Mouse (Mus musculus) macrophage (primary cell): ENCODE results near the gene Lgals12. TPM values are rescaled to one million over a fixed set of nuclear protein-coding genes. Genes with fewer than 3 reads are reported as not detected.

Source experiments
- H3K27ac ChIP-seq: fragments of 350-480 bp; formaldehyde crosslinking; 2 replicates; pipeline ENCODE4 v1.9.0; 2021
- H3K36me3 ChIP-seq: fragments of 350-480 bp; formaldehyde crosslinking; 2 replicates; pipeline ENCODE4 v1.9.0; 2021; ENCODE audit errors: inconsistent target
- H3K4me3 ChIP-seq: fragments of 350-480 bp; formaldehyde crosslinking; 2 replicates; pipeline ENCODE4 v1.9.0; 2021; ENCODE audit errors: inconsistent target
- H3K79me2 ChIP-seq: fragments of 350-480 bp; formaldehyde crosslinking; 2 replicates; pipeline ENCODE4 v1.9.0; 2021; ENCODE audit errors: inconsistent target
- WGBS: methylation state at CpG from one replicate; pipeline ENCODE4 v1.1.7; 2026; ENCODE audit warnings: inconsistent platforms; ENCODE audit not compliant: missing documents; 5-methylcytosine and 5-hydroxymethylcytosine counted together
- polyA plus RNA-seq: library from polyadenylated mRNA; stranded (reverse); fragments of 250-400 nt; gene quantifications from 3 replicates; pipeline ENCODE4 v1.2.4, GENCODE M21; 2018; ENCODE audit warnings: inconsistent platforms

Lgals12 gene
- polyA plus RNA-seq, 1 experiment from 2014 or later: not detected

DNA sequence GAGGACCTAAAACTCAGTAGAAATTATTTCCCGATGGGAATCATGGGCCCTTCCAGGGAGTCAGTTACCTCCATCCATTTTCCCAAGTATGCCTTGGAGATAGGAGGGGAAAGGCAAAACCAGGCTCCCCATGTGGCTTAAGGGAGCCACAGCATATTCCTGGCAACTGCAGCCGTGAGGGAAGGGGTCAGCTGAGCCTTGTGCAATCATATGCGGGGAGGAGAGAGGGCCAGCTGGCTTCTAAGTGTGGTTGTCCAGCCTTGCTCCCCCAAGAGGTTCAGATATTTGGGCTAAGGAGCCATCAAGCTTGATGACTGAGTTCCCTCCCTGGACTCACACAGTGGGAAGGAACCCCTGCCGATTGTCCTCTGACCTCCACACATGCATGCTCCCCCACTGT, 5.4 kb downstream of the Lgals12 start:
- 83% methylated on average over 3 of the region's 4 CpGs for WGBS
- no peak overlapping the region for H3K27ac ChIP-seq
- H3K4me3 ChIP-seq: no peak overlapping the region
- no peaks in the 10 kb centered on the region for H3K79me2 ChIP-seq
- H3K36me3 ChIP-seq: no peaks in the 10 kb centered on the region

DNA sequence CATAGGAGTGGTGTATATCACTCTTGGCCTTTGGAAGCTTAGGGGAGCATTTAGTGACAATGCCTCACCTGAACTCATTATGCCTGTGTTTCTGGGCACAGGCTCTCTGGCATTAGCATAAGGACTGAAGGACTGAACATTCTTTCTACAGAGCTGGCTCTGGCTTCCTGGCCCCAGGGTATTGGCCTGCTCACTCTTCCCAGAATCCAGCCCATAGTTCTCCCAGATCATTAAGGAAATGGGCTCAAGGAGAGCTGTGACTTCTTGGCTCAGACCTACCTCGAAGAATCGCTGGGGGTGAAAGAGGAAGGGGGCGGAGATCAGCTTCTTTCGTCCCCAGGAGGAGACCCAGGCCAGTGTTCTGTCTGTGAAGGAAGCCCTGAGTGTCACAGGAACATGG, 8.5 kb downstream of the Lgals12 start:
- H3K27ac ChIP-seq: no peak overlapping the region
- H3K79me2 ChIP-seq: no peaks in the 10 kb centered on the region
- H3K4me3 ChIP-seq: no peak overlapping the region
- WGBS: 27% methylated on average over 4 of the region's 4 CpGs
- H3K36me3 ChIP-seq: no peaks in the 10 kb centered on the region

DNA sequence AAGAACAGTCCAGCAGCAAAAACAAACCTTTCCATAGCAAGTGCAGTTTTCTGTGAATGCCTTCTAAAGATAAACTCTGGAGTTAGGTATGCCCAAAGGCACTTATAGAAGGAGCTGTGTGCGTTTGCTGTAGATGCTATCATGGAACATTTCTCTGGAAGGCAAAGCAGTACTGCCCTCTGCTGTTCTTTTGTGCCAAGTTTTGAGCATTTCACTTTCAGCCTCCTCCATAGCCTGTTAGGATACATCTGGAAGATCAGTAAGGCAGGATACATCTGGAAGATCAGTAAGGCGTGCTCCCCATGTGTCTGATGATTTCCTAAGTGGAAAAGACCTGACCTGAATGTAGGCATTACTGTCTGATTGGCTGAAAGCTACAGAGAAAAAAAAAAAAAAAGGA, 11.5 kb downstream of the Lgals12 start:
- Histone ChIP-seq H3K79me2 (no peaks in the 10 kb centered on the region), H3K27ac (no peak overlapping the region), H3K4me3 (no peak overlapping the region), H3K36me3 (no peaks in the 10 kb centered on the region)
- 13% methylated on average over 2 of the region's 2 CpGs for WGBS

DNA sequence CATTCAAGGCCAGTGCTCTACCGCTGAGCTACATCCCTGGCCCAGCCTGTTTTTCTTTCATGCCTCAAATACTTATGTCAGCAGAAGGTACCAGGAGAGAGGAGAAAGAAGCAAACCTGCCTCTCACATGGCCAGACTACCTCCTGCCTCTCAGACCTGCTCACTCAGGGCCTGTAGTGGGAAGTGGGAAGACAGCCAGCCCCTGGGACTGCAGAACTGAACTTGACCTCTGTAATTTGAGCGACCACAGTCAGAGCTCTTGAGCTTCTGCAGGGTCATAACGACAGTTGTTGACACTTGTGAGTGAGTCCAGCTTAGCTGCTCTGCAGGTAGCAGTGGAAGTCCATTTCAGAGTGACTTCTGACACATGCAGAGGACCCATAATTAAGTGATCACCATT, 15.0 kb downstream of the Lgals12 start:
- Histone ChIP-seq H3K79me2 (no peaks in the 10 kb centered on the region), H3K36me3 (no peaks in the 10 kb centered on the region), H3K4me3 (no peak overlapping the region), H3K27ac (no peak overlapping the region)
- 70% methylated on average over 3 of the region's 3 CpGs for WGBS

DNA sequence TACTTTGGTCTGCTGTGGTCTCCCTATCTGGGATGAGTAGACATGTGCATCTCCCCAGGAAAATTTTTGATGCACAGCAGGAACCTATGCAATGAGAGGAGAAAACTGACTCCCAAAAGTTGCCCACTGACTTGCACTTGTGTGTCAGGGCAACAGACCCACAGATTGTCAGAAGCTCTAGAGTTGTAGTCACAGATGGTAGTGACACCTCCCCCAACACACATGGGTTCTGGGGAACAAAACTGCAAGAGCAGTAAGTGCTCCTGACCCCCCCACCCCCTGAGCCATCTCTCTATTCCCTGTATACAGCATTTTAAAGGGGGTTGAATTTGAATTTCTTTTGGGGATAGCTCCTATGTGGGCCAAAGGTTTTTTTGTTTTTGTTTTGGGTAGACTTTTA, 16.2 kb downstream of the Lgals12 start:
- Histone ChIP-seq H3K27ac (no peak overlapping the region), H3K79me2 (no peaks in the 10 kb centered on the region), H3K4me3 (no peak overlapping the region), H3K36me3 (no peaks in the 10 kb centered on the region)

DNA sequence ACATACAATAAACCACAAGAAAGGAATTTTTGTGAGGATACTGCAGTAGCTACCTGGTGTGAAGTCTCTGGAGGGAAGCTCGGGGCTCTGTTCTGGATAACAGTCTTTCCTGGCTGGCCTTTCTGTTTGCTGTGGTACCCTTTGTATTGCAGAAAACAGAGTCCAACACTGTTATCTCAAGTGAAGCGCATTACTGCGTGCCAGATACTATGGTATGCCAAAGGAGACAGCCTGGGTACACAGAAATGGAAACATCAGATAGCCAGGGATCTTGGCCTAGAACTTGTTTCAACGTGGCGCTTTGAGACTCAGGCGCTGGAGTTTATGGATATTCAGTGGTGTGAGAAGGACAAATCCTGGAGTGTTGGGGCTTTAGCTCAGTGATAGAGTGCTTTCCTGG, 21.2 kb downstream of the Lgals12 start:
- WGBS: 94% methylated on average over 6 of the region's 6 CpGs
- Histone ChIP-seq H3K36me3 (no peaks in the 10 kb centered on the region), H3K4me3 (no peak overlapping the region), H3K79me2 (no peaks in the 10 kb centered on the region), H3K27ac (no peak overlapping the region)

DNA sequence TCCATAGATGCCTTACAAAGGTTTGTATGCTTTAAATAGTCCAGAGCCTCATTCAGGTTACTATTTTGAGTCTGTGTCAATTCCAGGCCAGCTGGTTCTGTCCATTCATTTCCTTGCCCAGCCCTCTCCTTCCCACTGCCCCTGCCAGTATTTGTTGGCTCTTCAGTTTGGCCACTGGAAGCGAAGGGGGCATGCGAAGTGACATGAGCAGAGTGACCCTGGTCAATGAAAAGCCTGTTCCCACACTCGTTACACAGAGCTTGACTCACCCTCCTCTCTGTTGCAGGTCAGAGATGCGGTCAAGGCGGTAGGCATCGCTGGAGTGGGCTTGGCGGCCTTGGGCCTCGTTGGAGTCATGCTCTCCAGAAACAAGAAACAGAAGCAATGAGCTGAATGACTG, 21.7 kb downstream of the Lgals12 start:
- no peaks in the 10 kb centered on the region for H3K79me2 ChIP-seq
- 95% methylated on average over 8 of the region's 8 CpGs for WGBS
- no peak overlapping the region for H3K27ac ChIP-seq
- no peaks in the 10 kb centered on the region for H3K36me3 ChIP-seq
- no peak overlapping the region for H3K4me3 ChIP-seq

DNA sequence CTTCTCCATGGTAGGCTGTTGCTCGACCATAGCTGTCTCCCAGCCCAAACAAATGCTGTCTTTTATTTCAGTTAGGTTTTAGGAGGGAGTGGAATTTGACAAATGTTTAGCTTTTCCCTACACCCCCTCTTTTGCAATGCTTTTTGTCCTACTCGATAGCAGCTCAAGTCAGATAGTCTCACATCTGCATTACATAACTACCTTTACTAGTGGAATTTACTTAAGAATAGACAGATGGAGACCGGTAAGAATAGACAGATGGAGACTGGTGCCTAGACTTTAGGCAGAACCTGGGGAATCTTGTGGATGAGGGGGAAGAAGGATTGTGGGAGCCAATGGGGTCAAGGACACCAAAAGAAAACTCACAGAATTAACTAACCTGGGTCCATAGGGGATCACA, 23.4 kb downstream of the Lgals12 start:
- H3K36me3 ChIP-seq: no peaks in the 10 kb centered on the region

DNA sequence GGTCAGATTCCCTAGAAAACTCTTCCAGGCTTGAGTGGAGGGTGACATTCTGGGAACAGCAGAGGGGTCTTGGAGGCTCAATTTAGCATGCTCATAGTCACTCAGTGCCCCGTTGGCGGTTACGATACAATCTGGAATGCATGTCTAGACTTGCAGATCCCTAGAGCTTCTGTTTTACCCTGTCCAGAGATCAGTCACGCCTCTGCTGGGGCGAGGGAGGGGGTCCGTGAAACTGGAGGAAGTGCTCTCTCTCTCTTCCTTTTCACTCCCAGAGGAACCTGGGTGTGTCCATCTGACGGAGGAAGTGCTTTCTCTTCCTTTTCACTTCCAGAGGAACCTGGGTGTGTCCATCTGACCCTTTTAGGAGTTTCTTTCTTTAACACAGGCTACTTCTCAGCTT, 23.9 kb downstream of the Lgals12 start:
- WGBS: 72% methylated on average over 7 of the region's 7 CpGs
- H3K4me3 ChIP-seq: no peak overlapping the region
- H3K79me2 ChIP-seq: no peaks in the 10 kb centered on the region
- no peak overlapping the region for H3K27ac ChIP-seq
- H3K36me3 ChIP-seq: no peaks in the 10 kb centered on the region

More for the DNA sequence above, 23.4 kb downstream of the Lgals12 start:
- H3K27ac ChIP-seq: no peak overlapping the region
- 93% methylated on average over 2 of the region's 3 CpGs for WGBS
- no peaks in the 10 kb centered on the region for H3K79me2 ChIP-seq
- H3K4me3 ChIP-seq: no peak overlapping the region

DNA sequence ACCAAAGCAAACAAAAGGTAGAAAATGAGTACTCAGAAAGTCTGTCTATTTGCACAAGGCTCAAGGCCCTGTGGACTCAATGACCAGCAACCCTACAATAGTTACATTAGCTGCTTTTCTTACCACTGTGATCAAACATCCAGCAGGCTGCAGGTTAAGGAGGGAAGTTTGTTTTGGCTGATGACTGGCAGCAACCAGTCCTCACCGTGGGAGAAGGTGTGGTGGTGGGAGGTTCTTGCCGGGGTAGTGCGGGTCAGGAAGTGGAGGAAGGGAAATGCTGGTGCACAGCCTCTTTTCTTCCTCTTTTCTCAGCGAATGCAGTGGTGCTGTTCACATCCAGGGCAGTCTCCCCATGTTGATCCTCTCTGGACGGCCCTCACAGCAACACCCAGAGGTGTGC, 26.0 kb downstream of the Lgals12 start:
- Histone ChIP-seq H3K27ac (no peak overlapping the region), H3K36me3 (no peaks in the 10 kb centered on the region), H3K4me3 (no peak overlapping the region), H3K79me2 (no peaks in the 10 kb centered on the region)
- 23% methylated on average over 5 of the region's 5 CpGs for WGBS

DNA sequence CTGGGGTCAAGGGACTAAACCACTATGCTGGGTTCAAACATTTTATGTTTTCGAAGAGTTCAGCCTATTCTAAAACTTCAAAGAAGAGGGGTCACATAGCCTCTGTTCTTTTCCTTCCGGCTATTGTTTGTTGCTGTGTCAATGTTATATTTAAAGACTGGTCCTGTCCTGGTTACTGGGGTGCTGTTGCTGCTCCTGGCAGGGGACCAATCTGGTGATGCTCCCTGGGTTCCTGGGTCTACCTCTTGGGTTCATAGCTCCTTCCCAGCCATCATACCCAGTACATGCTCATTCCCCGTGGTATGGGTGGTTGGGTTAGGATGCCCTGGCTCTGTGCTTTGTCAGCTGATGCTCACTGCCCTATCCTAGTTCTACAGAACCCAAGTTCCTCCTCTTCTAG, 29.3 kb downstream of the Lgals12 start:
- H3K27ac ChIP-seq: no peak overlapping the region
- 84% methylated on average over 3 of the region's 3 CpGs for WGBS
- no peaks in the 10 kb centered on the region for H3K36me3 ChIP-seq
- no peak overlapping the region for H3K4me3 ChIP-seq
- H3K79me2 ChIP-seq: no peaks in the 10 kb centered on the region

DNA sequence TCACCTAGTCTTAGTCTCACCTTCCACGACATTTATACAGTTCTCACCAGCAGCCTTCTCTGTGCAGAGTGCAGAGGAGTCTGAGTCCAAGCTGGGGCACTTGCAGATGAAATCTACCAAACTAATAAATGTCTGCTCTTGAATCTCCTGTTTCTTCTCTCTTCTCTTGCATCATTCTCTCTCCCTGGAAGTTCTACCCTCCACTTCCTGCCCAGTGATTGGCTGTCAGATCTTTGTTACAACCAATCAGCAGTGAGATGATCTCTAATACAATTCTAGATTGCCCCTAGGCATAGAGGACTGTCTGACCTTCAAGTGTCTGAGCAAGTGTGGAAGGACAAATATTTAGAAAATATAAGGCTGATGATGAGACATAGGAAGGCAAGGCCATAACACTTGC, 30.8 kb downstream of the Lgals12 start:
- no peaks in the 10 kb centered on the region for H3K36me3 ChIP-seq
- H3K27ac ChIP-seq: no peak overlapping the region
- H3K79me2 ChIP-seq: no peaks in the 10 kb centered on the region
- 92% methylated on average over 1 of the region's 1 CpGs for WGBS
- no peak overlapping the region for H3K4me3 ChIP-seq

DNA sequence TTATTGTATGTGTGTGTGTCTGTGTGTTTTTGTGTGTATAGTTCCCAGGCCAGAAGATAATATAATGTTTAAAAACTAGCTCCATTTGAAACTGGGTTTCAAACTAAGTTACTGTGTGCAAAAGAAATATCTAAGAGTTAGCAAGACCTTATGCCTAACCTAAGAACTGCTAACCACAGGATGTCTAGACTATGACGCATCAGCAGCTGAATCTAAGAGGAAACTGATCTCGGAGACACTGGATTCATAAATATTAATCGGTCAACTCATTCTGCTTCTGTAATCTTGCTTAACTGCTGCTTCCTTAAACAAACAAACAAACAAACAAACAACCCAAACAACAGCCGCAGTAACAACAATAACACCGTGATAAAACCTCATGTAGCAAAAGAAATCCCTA, 37.3 kb downstream of the Lgals12 start:
- Histone ChIP-seq H3K27ac (no peak overlapping the region), H3K79me2 (no peaks in the 10 kb centered on the region), H3K36me3 (no peaks in the 10 kb centered on the region), H3K4me3 (no peak overlapping the region)
- 64% methylated on average over 5 of the region's 5 CpGs for WGBS

DNA sequence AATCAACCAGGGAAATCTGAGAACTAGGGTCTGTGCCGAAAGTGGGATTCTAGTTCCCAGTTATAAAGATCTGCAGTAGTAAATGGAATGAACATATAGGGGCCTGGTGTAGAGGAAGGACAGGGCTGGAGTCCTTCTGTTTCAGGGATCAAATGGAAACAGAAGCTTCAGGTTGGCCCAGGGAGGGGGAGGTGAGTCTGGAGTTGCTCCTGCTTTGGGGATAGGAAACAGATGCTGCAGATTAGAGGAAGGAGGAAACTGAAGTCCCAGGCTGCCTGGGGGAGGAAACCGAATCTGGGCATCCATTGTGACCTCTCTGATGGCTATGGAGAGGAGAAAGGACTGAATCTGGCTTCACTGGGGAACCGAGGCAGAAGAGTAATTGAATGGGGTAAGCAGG, 38.6 kb downstream of the Lgals12 start:
- H3K79me2 ChIP-seq: no peaks in the 10 kb centered on the region
- H3K36me3 ChIP-seq: no peaks in the 10 kb centered on the region
- WGBS: 45% methylated on average over 3 of the region's 3 CpGs
- no peak overlapping the region for H3K4me3 ChIP-seq
- no peak overlapping the region for H3K27ac ChIP-seq

DNA sequence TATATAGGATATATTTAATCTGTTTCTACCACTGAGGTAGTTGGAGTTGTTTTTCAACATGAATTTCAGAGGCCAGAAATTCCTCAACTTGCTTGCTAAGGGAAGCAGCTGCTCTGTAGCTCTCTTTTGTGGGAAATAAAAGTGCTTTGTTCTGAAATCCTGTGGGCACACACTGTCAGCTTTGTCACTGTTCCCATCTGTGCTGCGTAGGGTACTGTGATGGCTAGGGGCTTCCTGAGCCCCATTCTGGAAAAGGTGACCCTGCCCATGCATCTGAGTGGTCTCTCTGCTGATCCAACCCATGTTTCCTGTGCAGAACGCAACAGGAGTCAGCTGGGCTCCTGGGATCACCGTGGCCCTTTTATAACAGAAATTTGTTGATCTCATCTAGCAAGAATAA, 40.2 kb downstream of the Lgals12 start:
- 90% methylated on average over 3 of the region's 3 CpGs for WGBS
- Histone ChIP-seq H3K27ac (no peak overlapping the region), H3K79me2 (no peaks in the 10 kb centered on the region), H3K36me3 (no peaks in the 10 kb centered on the region), H3K4me3 (no peak overlapping the region)

DNA sequence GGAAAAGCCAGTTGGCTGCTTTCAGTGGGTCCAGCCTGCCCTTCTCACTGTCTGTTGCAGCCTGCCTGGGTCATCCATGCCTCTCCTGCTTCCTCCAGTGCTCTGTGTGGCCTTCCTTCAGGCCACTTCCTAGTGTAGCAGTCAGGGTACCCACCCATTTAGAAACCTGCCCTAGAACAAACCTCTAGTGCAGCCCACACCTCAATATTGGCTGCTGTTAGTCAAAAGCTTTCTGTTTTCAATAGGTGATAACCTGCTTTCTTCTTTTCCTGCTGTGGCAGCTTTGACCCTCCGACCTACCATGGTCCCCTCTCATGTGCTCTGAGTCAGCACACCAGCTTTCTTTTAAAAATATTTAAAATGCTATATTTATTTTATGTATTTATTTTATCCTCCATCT, 42.5 kb downstream of the Lgals12 start:
- no peak overlapping the region for H3K27ac ChIP-seq
- H3K79me2 ChIP-seq: no peaks in the 10 kb centered on the region
- no peaks in the 10 kb centered on the region for H3K36me3 ChIP-seq
- no peak overlapping the region for H3K4me3 ChIP-seq
- WGBS: no CpG with 5 or more reads among the region's 1 CpGs

DNA sequence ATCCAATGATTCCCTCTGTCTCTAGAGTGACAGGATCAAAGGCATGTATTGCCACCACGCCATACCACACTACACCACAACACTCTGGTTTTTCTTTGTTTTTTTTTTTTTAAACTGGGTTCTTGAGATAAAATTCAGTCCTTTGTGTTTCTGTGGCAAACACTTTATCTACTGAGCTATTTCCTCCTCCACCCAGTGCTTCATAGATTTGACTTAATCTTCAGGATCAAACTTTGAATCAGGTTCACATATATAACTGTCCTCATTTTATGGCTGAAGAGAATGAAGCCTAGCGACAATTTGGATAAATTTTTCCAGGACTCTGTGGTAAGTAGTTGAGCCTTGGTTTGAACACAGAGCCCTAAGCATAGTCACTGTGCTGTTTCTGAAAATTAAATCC, 43.3 kb downstream of the Lgals12 start:
- 88% methylated on average over 2 of the region's 2 CpGs for WGBS
- Histone ChIP-seq H3K4me3 (no peak overlapping the region), H3K79me2 (no peaks in the 10 kb centered on the region), H3K36me3 (no peaks in the 10 kb centered on the region), H3K27ac (no peak overlapping the region)
